Mouse (Mus musculus): ENCODE results near the gene Sirt2. TPM values are rescaled to one million over a fixed set of nuclear protein-coding genes. Genes with fewer than 3 reads are reported as not detected.

Gene Sirt2
- polyA plus RNA-seq, 1 experiment from 2014 or later = 22.7 TPM

DNA sequence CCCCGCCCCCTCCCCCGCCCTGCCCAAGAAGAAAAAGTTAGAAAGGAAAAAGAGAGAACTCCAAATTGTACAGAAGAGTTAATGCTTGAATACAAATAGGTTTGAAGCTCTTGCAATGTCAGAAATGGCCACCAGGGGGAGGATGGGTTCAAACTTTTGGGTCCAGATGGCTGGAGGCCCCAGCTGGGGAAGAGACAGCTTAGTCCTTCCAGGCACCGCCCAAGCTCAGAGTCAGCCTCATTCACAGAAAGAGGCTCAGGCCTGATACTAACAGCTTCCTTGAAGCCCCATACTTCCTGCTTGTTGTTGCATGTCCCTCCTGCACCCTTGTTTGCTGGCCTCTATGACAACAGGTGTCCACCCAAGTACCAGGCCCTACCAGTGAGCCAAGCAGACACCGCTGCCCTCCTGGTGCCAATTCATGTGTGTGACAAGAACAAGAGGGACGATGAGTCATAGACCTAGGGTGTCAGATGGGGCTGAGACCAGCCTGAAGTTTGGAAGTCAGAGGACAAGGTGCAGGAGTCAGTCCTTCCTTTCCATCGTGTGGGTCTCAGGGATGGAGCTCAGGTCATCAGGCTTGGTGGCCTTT, 13.6 kb downstream of the Sirt2 start:
- peak overlapping the region; percentile 62 for H3K27ac ChIP-seq (ENCODE audit: low read depth)
- H3K9ac ChIP-seq (replicated peaks) = no peak overlapping the region

DNA sequence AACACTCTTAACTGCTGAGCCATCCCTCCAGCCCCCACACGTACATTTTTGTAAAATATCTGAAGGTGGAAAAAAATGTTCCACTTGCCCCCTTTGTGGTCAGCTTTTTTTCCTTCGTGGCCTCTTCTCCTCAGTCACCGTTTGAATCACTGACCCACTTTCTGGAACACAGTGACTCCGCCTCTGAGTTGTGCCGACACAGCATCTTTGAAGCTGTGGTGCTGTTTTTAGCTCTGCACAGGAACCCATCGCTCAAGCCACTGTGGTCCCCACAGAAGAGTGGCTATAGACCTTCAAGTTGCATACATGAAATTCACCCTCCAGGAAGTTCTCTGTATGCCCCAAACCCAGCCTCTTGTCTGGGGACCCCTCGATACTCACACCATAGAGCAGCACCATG, 14.3 kb downstream of the Sirt2 start:
- H3K27ac ChIP-seq (ENCODE audit: low read depth) = peak overlapping the region; percentile 62
- DNase-seq = no peak
- peaks cover 12% of the 10 kb centered on the region for H3K36me3 ChIP-seq (replicated peaks; ENCODE audit: insufficient read depth, low read length)
- no peak overlapping the region for H3K4me3 ChIP-seq (ENCODE audit: low read depth, low read length)
- H3K9me3 ChIP-seq (ENCODE audit: low read length) = no peaks in the 10 kb centered on the region
- H3K27me3 ChIP-seq (ENCODE audit: insufficient read depth, low read length) = no peaks in the 10 kb centered on the region
- H3K4me1 ChIP-seq (ENCODE audit: insufficient read depth) = peaks cover 10% of the 10 kb centered on the region
- no peak for TF ChIP-seq EP300 (IDR thresholded peaks at IDR 0.05; ENCODE audit: low read depth)
- no peak for TF ChIP-seq CTCF (IDR thresholded peaks at IDR 0.05; ENCODE audit: low read depth)
- WGBS (ENCODE audit: insufficient replicate concordance) = 45% methylated on average over 7 of the region's 7 CpGs
- no peak overlapping the region; the same call in 1 of the 2 replicates for H3K9ac ChIP-seq (replicated peaks)
- H3K4me2 ChIP-seq (ENCODE audit: low read depth, low read length) = no peak overlapping the region; the same call in 1 of the 2 replicates
- no peak for ATAC-seq

More for the DNA sequence above, 13.6 kb downstream of the Sirt2 start:
- ATAC-seq (peak; percentile 74), DNase-seq (peak; percentile 90)
- WGBS (ENCODE audit: insufficient replicate concordance) = 44% methylated on average over 6 of the region's 6 CpGs
- H3K27me3 ChIP-seq (ENCODE audit: insufficient read depth, low read length) = no peaks in the 10 kb centered on the region
- no peak overlapping the region for H3K4me3 ChIP-seq (ENCODE audit: low read depth, low read length)
- H3K4me2 ChIP-seq (ENCODE audit: low read depth, low read length) = no peak overlapping the region; the same call in 1 of the 2 replicates
- TF ChIP-seq EP300 (IDR thresholded peaks at IDR 0.05; ENCODE audit: low read depth) (no peak), CTCF (IDR thresholded peaks at IDR 0.05; ENCODE audit: low read depth) (peak; percentile 89)
- peaks cover 12% of the 10 kb centered on the region for H3K36me3 ChIP-seq (replicated peaks; ENCODE audit: insufficient read depth, low read length)
- H3K9me3 ChIP-seq (ENCODE audit: low read length) = no peaks in the 10 kb centered on the region
- H3K4me1 ChIP-seq (ENCODE audit: insufficient read depth) = peaks cover 10% of the 10 kb centered on the region

GRCm38 (mm10) chr7:28781261-28781663, 14.7 kb downstream of the Sirt2 start:
- 58% methylated on average over 8 of the region's 8 CpGs for WGBS (ENCODE audit: insufficient replicate concordance)

GRCm38 (mm10) chr7:28785161-28785560, 18.6 kb downstream of the Sirt2 start:
- H3K4me2 ChIP-seq (ENCODE audit: low read depth, low read length) = no peak overlapping the region
- no peak overlapping the region for H3K4me3 ChIP-seq (ENCODE audit: low read depth, low read length)
- TF ChIP-seq EP300 (IDR thresholded peaks at IDR 0.05; ENCODE audit: low read depth) (no peak), CTCF (IDR thresholded peaks at IDR 0.05; ENCODE audit: low read depth) (no peak)
- H3K9me3 ChIP-seq (ENCODE audit: low read length) = no peaks in the 10 kb centered on the region
- no peaks in the 10 kb centered on the region for H3K27me3 ChIP-seq (ENCODE audit: insufficient read depth, low read length)
- peaks cover 19% of the 10 kb centered on the region for H3K4me1 ChIP-seq (ENCODE audit: insufficient read depth)
- H3K27ac ChIP-seq (ENCODE audit: low read depth) = no peak overlapping the region
- DNase-seq = no peak
- peaks cover 12% of the 10 kb centered on the region for H3K36me3 ChIP-seq (replicated peaks; ENCODE audit: insufficient read depth, low read length)
- 67% methylated on average over 3 of the region's 5 CpGs for WGBS (ENCODE audit: insufficient replicate concordance)
- no peak for ATAC-seq
- H3K9ac ChIP-seq (replicated peaks) = no peak overlapping the region

More at GRCm38 (mm10) chr7:28781261-28781663, 14.7 kb downstream of the Sirt2 start:
- Histone ChIP-seq H3K4me2 (ENCODE audit: low read depth, low read length) (no peak overlapping the region), H3K4me1 (ENCODE audit: insufficient read depth) (peaks cover 10% of the 10 kb centered on the region), H3K27ac (ENCODE audit: low read depth) (peak overlapping the region; percentile 62; the same call in 1 of the 2 replicates), H3K27me3 (ENCODE audit: insufficient read depth, low read length) (no peaks in the 10 kb centered on the region), H3K9ac (replicated peaks) (no peak overlapping the region; the same call in 1 of the 2 replicates), H3K4me3 (ENCODE audit: low read depth, low read length) (no peak overlapping the region), H3K36me3 (replicated peaks; ENCODE audit: insufficient read depth, low read length) (peaks cover 12% of the 10 kb centered on the region), H3K9me3 (ENCODE audit: low read length) (no peaks in the 10 kb centered on the region)
- DNase-seq (no peak), ATAC-seq (no peak)
- TF ChIP-seq EP300 (IDR thresholded peaks at IDR 0.05; ENCODE audit: low read depth) = no peak
- TF ChIP-seq CTCF (IDR thresholded peaks at IDR 0.05; ENCODE audit: low read depth) = no peak

DNA sequence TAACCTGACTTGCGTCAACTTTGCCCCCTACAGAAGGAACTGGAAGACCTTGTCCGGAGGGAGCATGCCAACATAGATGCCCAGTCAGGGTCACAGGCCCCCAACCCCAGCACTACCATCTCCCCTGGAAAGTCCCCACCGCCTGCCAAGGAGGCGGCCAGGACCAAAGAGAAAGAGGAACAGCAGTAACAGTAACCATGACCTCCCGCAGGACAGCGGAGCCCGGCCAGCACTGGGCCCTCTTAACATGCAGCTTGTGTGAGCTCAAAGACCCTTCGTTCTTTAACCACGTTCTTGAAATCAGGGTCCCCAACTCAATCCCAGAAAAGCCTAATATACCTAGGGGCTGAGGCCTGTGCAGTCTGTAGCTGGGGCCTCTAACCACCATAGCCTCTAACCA, 21.3 kb downstream of the Sirt2 start:
- no peak for ATAC-seq
- no peak overlapping the region for H3K4me2 ChIP-seq (ENCODE audit: low read depth, low read length)
- H3K9me3 ChIP-seq (ENCODE audit: low read length) = no peaks in the 10 kb centered on the region
- H3K4me3 ChIP-seq (ENCODE audit: low read depth, low read length) = no peak overlapping the region
- TF ChIP-seq EP300 (IDR thresholded peaks at IDR 0.05; ENCODE audit: low read depth) (no peak), CTCF (IDR thresholded peaks at IDR 0.05; ENCODE audit: low read depth) (no peak)
- H3K36me3 ChIP-seq (replicated peaks; ENCODE audit: insufficient read depth, low read length) = peaks cover 9% of the 10 kb centered on the region
- DNase-seq = no peak
- H3K4me1 ChIP-seq (ENCODE audit: insufficient read depth) = peaks cover 15% of the 10 kb centered on the region
- no peak overlapping the region for H3K9ac ChIP-seq (replicated peaks)
- H3K27ac ChIP-seq (ENCODE audit: low read depth) = no peak overlapping the region
- H3K27me3 ChIP-seq (ENCODE audit: insufficient read depth, low read length) = no peaks in the 10 kb centered on the region
- 86% methylated on average over 9 of the region's 9 CpGs for WGBS (ENCODE audit: insufficient replicate concordance)

- peak within 1 kb of the TSS; percentile 39; the same call in 1 of the 2 replicates for H3K27ac ChIP-seq (ENCODE audit: low read depth)
- H3K27me3 ChIP-seq (ENCODE audit: insufficient read depth, low read length) = no peaks in the 10 kb centered on the region
- peak; percentile 44; the same call in 1 of the 2 replicates for ATAC-seq
- peaks cover 6% of the 10 kb centered on the region; the same call in 1 of the 2 replicates for H3K36me3 ChIP-seq (replicated peaks; ENCODE audit: insufficient read depth, low read length)
- 43% methylated on average over 5 of the region's 5 CpGs for WGBS (ENCODE audit: insufficient replicate concordance)
- DNase-seq = peak; percentile 47
- no peak for TF ChIP-seq CTCF (IDR thresholded peaks at IDR 0.05; ENCODE audit: low read depth)
- no peak for TF ChIP-seq EP300 (IDR thresholded peaks at IDR 0.05; ENCODE audit: low read depth)
- H3K9me3 ChIP-seq (ENCODE audit: low read length) = no peaks in the 10 kb centered on the region
- H3K4me1 ChIP-seq (ENCODE audit: insufficient read depth) = peaks cover 15% of the 10 kb centered on the region
- H3K4me3 ChIP-seq (ENCODE audit: low read depth, low read length) = peak within 1 kb of the TSS; percentile 36
- peak within 1 kb of the TSS; percentile 30 for H3K4me2 ChIP-seq (ENCODE audit: low read depth, low read length)
- 0 out of 2 replicates have a peak within 1 kb of the TSS, but pooled peaks have one; percentile 21 for H3K9ac ChIP-seq (replicated peaks)
Measured at GRCm38 (mm10) chr7:28788307-28789195, 22.0 kb downstream of the Sirt2 start, which contains the start of gene Rinl. TSS of gene Rinl (plus strand) at chr7:28788969.
